Mouse (Mus musculus): Measurements from ENCODE around the gene Tmem200b. TPM values are rescaled to one million over a fixed set of nuclear protein-coding genes. Genes with fewer than 3 reads are reported as not detected.

Tmem200b gene
- total and polyA plus RNA-seq, 2 experiments from 2014 or later: 0.22 to 1.0 TPM

DNA sequence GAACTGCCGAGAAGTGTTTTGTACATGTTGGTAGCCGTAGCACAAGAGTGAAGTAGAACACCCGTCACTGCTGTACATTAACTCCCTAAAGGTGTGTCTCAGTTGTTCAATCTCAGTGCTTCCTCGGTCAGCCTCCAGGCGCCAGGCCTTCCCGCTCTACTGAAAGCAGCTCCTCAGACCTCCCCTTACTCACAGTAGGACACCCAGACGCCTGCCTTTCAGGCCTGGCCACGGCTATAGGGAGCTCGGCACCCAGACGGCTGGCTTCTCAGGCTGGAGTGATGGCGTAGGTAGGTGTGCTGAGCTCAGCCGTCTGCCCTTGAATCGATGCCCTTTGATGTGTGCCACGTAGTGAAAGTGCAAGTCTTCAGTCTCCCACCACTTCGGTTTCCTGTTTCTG lies 20.5 kb upstream of the Tmem200b start:
- H3K36me3 ChIP-seq (ENCODE audit: insufficient read depth, low read length): peaks cover 42% of the 10 kb centered on the region
- no peak for TF ChIP-seq CTCF (IDR thresholded peaks at IDR 0.05)
- ATAC-seq (ENCODE audit: low FRiP score) (no peak), DNase-seq (ENCODE audit: low spot score) (no peak)
- H3K27ac ChIP-seq (ENCODE audit: low read depth, low read length): no peak overlapping the region
- no peak overlapping the region for H3K9ac ChIP-seq (replicated peaks; ENCODE audit: low read length, poor library complexity, severe bottlenecking)
- no peaks in the 10 kb centered on the region for H3K4me1 ChIP-seq (ENCODE audit: insufficient read depth, low read length)
- 86% methylated on average over 15 of the region's 15 CpGs for WGBS
- H3K27me3 ChIP-seq (ENCODE audit: insufficient read depth, low read length): no peaks in the 10 kb centered on the region
- H3K4me3 ChIP-seq (ENCODE audit: low read depth, low read length): no peak overlapping the region
- H3K4me2 ChIP-seq (ENCODE audit: low read depth, low read length, poor library complexity, severe bottlenecking): no peak overlapping the region
- H3K9me3 ChIP-seq (ENCODE audit: low read length): no peaks in the 10 kb centered on the region

DNA sequence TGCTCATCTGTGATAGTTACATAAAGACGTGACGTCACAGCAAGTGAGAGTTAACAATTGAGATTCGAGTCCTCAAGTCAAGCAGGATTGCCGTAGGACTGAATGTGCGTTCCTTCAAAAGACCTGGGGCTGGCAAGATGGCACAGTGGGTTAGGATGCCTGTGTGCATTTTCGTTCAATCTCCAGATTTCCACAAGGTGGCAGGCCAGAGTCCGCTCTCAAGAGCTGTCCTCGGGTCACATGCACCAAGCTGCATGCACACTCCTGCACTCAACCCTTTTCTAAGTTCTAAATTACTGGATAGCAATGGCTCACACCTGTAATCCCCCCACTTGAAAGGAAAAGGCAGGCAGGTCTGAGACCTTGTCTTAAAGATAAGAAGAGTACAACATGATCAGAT lies 17.1 kb upstream of the Tmem200b start:
- peaks cover 24% of the 10 kb centered on the region for H3K36me3 ChIP-seq (ENCODE audit: insufficient read depth, low read length)
- H3K27me3 ChIP-seq (ENCODE audit: insufficient read depth, low read length): no peaks in the 10 kb centered on the region
- no peaks in the 10 kb centered on the region for H3K9me3 ChIP-seq (ENCODE audit: low read length)
- ATAC-seq (ENCODE audit: low FRiP score): peak; percentile 31; the same call in 1 of the 2 replicates
- H3K4me3 ChIP-seq (ENCODE audit: low read depth, low read length): no peak overlapping the region
- no peak overlapping the region for H3K9ac ChIP-seq (replicated peaks; ENCODE audit: low read length, poor library complexity, severe bottlenecking)
- H3K4me1 ChIP-seq (ENCODE audit: insufficient read depth, low read length): no peaks in the 10 kb centered on the region
- no peak overlapping the region for H3K4me2 ChIP-seq (ENCODE audit: low read depth, low read length, poor library complexity, severe bottlenecking)
- H3K27ac ChIP-seq (ENCODE audit: low read depth, low read length): no peak overlapping the region
- WGBS: 53% methylated on average over 8 of the region's 8 CpGs
- DNase-seq (ENCODE audit: low spot score): peak; percentile 68
- peak; percentile 80 for TF ChIP-seq CTCF (IDR thresholded peaks at IDR 0.05)

DNA sequence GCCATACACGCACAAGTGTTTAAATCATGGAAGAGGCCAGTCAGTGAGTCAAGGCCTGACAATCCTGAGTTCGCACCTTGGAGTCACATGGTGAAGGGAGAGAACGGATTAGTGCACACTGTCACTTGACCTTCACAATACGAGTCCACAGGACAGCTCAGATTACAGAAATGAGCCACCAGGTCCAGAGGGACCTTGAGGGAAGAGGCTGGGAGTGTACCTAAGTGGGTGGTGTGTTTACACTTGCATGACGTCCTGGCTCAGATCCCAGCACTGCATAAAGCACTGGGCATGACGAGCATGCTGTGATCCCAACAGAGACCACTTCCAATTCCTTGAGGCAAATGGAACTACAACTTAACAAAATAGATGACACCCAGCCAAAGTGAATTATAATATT lies 15.1 kb upstream of the Tmem200b start:
- no peaks in the 10 kb centered on the region for H3K4me1 ChIP-seq (ENCODE audit: insufficient read depth, low read length)
- ATAC-seq (ENCODE audit: low FRiP score) (no peak), DNase-seq (ENCODE audit: low spot score) (no peak)
- no peaks in the 10 kb centered on the region for H3K9me3 ChIP-seq (ENCODE audit: low read length)
- no peak overlapping the region for H3K4me3 ChIP-seq (ENCODE audit: low read depth, low read length)
- H3K9ac ChIP-seq (replicated peaks; ENCODE audit: low read length, poor library complexity, severe bottlenecking): no peak overlapping the region
- peaks cover 7% of the 10 kb centered on the region for H3K36me3 ChIP-seq (ENCODE audit: insufficient read depth, low read length)
- H3K4me2 ChIP-seq (ENCODE audit: low read depth, low read length, poor library complexity, severe bottlenecking): no peak overlapping the region
- H3K27me3 ChIP-seq (ENCODE audit: insufficient read depth, low read length): no peaks in the 10 kb centered on the region
- H3K27ac ChIP-seq (ENCODE audit: low read depth, low read length): no peak overlapping the region
- 76% methylated on average over 6 of the region's 6 CpGs for WGBS
- TF ChIP-seq CTCF (IDR thresholded peaks at IDR 0.05): no peak

DNA sequence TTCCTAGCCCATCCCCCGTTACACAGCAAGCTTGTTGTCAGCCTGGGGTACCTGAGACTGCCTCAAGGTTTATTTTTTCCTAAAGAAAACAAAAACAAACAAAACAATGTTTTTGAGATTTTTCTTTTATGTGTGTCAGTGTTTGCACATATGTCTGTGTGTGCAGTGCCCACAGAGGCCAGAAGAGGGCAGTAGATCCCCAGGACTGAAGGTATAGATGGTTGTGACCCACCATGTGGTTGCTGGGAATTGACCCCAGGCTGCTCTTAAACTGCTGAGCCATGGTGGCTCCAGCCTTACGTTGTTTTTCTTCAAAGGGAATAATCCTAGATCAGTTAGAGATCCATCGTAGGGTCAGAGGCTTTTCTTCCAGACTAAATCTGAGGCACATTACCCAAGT lies 13.7 kb upstream of the Tmem200b start:
- Histone ChIP-seq H3K9me3 (ENCODE audit: low read length) (no peaks in the 10 kb centered on the region), H3K9ac (replicated peaks; ENCODE audit: low read length, poor library complexity, severe bottlenecking) (no peak overlapping the region), H3K4me1 (ENCODE audit: insufficient read depth, low read length) (no peaks in the 10 kb centered on the region), H3K27me3 (ENCODE audit: insufficient read depth, low read length) (peaks cover 6% of the 10 kb centered on the region; the same call in 1 of the 2 replicates), H3K4me2 (ENCODE audit: low read depth, low read length, poor library complexity, severe bottlenecking) (no peak overlapping the region), H3K27ac (ENCODE audit: low read depth, low read length) (no peak overlapping the region), H3K4me3 (ENCODE audit: low read depth, low read length) (no peak overlapping the region), H3K36me3 (ENCODE audit: insufficient read depth, low read length) (no peaks in the 10 kb centered on the region)
- no peak for DNase-seq (ENCODE audit: low spot score)
- 89% methylated on average over 3 of the region's 3 CpGs for WGBS
- ATAC-seq (ENCODE audit: low FRiP score): no peak
- peak; percentile 56 for TF ChIP-seq CTCF (IDR thresholded peaks at IDR 0.05)

DNA sequence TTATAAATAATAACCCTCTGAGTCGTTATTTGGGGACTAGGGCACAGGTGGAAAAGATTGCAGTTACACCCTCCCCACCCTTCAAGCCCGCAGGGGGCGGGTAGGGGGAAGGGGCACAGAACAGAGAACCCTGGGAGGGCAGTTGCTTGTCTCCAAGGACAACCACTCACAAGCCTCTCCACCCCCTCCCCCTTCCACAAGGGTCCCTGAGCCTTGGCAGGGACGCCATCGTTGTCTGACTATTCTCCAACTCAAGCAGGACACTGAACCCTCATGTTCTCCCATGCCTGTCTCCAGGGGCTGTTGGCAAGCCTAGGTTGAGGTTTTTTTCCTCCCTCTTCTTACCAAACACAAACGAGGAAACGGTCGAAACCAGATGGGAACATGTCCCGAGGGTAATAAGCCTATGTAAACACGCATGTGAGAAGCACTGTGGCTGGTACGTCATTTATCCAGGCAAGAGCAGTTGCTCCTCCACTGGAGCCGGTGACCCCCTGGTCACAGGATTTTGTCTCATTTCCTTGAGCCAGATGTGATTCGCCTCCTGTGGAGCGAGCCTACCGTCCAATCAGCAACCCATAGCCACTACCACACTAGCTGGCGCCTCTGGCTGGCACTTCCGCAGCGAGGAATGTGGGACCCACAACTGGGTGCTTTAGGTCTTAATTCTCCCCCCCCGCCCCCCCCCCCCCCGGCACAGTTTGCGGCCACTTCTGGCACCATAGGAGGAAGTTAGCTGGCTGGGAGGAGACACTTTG lies 11.2 kb upstream of the Tmem200b start:
- H3K4me1 ChIP-seq (ENCODE audit: insufficient read depth, low read length): 0 out of 2 replicates have a peak, but pooled peaks cover 3% of the 10 kb centered on the region
- no peak for TF ChIP-seq CTCF (IDR thresholded peaks at IDR 0.05)
- H3K9me3 ChIP-seq (ENCODE audit: low read length): no peaks in the 10 kb centered on the region
- no peak overlapping the region for H3K4me3 ChIP-seq (ENCODE audit: low read depth, low read length)
- WGBS: 14% methylated on average over 18 of the region's 21 CpGs
- H3K27me3 ChIP-seq (ENCODE audit: insufficient read depth, low read length): peaks cover 12% of the 10 kb centered on the region
- H3K9ac ChIP-seq (replicated peaks; ENCODE audit: low read length, poor library complexity, severe bottlenecking): no peak overlapping the region
- ATAC-seq (ENCODE audit: low FRiP score) (no peak), DNase-seq (ENCODE audit: low spot score) (peak; percentile 49)
- H3K4me2 ChIP-seq (ENCODE audit: low read depth, low read length, poor library complexity, severe bottlenecking): peak overlapping the region; percentile 18; the same call in 1 of the 2 replicates
- no peak overlapping the region for H3K27ac ChIP-seq (ENCODE audit: low read depth, low read length)
- no peaks in the 10 kb centered on the region for H3K36me3 ChIP-seq (ENCODE audit: insufficient read depth, low read length)

DNA sequence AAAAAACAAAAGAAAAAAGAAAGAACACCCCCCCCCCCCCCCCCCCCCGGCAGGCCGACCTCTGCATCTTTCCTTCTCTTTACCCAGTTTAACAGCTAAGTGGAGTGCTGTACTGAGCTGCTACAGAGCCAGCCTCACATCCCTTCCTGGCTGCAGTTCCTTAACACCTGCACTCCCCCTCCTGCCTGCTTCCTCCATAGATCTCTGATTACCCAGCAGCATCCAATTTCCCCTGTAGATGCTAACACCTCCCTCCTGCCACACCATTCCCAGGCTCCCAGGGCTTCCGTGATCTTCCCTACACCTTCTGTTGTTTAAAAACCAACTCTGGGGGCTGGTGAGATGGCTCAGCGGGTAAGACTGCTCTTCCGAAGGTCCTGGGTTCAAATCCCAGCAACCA lies 10.1 kb upstream of the Tmem200b start:
- DNase-seq (ENCODE audit: low spot score) (no peak), ATAC-seq (ENCODE audit: low FRiP score) (no peak)
- TF ChIP-seq CTCF (IDR thresholded peaks at IDR 0.05): no peak
- 75% methylated on average over 3 of the region's 5 CpGs for WGBS
- no peaks in the 10 kb centered on the region for H3K9me3 ChIP-seq (ENCODE audit: low read length)
- H3K27me3 ChIP-seq (ENCODE audit: insufficient read depth, low read length): peaks cover 21% of the 10 kb centered on the region
- no peak overlapping the region for H3K4me3 ChIP-seq (ENCODE audit: low read depth, low read length)
- no peak overlapping the region for H3K27ac ChIP-seq (ENCODE audit: low read depth, low read length)
- H3K9ac ChIP-seq (replicated peaks; ENCODE audit: low read length, poor library complexity, severe bottlenecking): no peak overlapping the region
- no peaks in the 10 kb centered on the region for H3K36me3 ChIP-seq (ENCODE audit: insufficient read depth, low read length)
- peaks cover 6% of the 10 kb centered on the region; the same call in 1 of the 2 replicates for H3K4me1 ChIP-seq (ENCODE audit: insufficient read depth, low read length)
- H3K4me2 ChIP-seq (ENCODE audit: low read depth, low read length, poor library complexity, severe bottlenecking): no peak overlapping the region

All from midbrain, postnatal 0 days (tissue).